Mouse (Mus musculus): ENCODE measurements around the gene Galc.

Galc gene

DNA sequence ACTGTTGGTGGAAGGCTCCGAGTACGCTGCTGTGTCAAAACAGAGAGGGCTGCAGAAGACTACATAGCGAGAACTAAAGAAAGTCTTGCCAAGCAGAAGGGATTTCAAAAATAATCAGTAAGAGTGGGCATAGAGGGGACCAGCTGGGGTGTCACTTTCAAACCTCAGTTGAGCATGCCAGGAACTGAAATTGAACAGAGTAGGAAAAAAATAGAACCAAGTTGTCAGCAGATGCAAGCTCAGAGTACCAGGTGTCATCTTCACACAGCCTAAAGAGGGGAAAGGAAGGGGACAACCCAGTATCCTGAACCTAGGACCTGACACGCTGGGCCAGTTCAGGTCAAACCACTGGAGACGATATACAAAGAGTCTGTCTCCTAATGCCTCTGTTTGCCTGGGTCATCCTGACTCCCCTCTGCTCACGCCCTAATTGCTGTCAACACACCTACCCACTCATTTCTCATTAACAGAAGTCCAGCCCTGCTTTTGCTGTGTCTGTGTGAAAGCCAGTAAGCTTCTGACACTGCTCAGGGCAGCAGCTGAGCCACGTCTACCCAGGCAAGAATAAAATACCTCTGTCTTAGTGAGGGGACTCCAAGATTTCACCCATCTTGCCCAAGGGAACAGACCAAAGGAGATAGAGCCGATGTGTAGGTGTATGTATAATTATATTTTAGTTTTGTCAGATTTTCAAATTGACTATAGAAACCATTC is 71.9 kb downstream of the Galc start:
- no peak for DNase-seq (ENCODE audit: low spot score in 2 of 2)

DNA sequence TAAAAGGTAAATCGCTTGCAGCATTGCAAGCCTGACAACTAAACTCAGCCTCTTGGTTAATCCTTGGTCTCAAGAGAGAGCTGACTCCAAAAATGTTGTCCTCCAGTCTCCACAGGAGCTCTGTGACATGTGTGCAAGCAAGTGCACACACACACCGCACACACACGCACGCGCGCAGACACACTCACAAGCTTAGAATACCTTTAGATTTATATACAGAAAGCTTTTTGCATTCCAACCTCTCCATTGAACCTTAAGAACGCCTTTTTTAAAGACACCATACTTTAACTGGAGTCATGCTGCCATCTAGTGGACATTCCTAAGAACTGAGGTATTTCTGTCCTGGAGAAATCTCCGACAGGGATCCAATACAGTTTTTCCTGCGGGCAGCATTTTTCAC is 77.5 kb downstream of the Galc start:
- peak in 1 of 2 experiments; percentile 44 for DNase-seq (ENCODE audit: low spot score in 2 of 2)

DNA sequence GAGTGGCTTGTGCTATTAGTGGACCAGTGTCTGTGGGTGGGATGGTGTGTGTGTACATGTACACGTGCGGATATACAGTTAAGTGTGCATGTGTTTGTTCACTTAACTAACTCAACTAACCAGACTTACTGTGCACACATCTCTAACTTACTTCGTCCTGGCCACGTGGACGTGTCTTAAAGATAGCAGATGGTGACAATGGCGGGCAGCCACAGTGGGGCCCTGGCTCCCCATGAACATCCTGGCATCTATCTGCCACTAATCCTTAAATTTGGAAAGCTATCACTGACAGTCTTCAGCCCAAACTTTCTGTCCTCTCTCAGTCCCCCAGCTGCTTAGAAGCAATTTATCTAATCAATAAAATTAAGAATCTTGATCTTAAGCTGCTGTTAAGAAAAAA is 78.5 kb downstream of the Galc start:
- peak in 1 of 2 experiments; percentile 32 for DNase-seq (ENCODE audit: low spot score in 2 of 2)

DNA sequence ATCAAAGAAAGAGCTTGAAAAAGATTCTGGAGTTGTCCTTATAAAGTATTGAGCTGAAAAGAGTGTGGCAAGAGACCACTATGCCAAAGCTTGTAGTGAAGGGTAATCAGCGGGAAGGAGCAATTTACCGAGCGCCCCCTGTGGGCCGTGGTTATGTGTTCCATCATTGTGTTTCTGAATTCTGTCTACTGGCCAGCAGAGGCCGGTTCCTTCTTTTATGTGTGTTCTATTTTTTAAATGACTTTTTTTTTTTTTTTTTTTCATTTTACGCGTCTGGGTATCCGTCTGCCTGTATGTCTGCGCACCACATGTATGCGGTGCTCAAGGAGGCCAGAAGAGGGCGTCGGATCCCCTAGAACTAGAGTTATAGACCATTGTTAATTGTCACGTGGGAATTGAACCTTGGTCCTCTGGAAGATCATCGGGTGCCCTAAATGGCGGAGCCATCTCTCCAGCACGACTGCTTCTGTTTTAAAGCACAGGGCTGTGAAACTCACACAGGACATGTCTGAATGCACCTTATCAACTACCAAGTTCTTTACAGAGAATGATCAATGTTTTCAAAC is 78.9 kb downstream of the Galc start:
- no peak for DNase-seq (ENCODE audit: low spot score in 2 of 2)

DNA sequence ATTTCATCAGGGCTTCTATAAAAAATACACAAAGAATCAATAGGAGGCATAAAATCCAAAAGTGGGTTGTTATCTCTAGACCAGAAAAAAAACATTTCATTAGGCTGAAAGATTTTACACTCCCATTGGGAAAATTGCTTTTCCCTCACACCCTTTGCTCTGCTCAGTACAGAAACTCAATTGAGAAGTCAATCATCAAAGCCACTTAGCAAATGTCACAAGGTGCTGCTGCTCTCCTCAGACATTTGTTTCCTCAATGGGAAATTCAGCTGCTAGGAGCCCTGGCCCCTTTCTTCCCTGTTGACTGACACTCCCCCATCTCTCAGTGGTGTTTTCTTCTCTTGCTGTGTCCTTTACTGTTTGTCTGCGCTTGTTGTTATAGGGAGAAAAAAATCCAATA is 79.8 kb downstream of the Galc start:
- no peak for DNase-seq (ENCODE audit: low spot score in 2 of 2)

DNA sequence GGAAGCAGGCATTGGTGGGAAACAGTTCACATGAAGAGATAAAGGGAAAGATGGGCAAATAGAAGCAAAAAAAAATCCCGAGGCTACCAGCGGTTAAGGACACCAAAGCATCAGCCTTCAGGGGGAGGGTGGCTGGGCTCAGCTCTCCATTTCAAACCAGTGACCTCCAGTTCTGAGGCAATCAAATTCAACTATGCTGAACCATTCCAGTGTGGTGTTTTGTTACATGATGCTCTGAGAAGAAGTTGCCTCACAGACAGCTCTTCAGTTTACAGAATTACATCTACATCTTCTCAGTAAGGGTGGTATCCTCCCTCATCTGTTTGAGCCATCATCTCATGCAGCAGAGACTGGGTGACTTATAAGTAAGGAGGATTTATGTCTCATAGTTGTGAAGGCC is 82.6 kb downstream of the Galc start:
- no peak for DNase-seq (ENCODE audit: low spot score in 2 of 2)

DNA sequence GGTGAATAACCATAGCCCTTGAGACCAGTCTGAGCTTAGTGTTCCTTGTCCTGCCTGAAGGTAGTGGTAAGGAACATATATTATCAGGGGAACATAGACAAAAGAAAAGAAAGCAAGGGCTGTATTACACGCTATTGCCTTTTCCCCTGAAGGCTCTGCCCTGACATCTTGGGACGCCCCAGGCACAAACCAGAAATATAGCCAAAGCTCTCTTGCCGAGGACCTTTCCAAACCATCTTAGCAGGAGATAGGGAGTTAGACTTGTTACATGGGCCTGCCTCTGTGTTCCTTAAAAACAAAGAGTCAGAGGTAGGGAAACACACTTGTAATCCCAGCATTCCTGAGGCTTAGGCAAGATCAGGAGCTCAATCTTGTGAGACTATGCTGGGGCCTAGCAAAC is 97.4 kb downstream of the Galc start:
- no peak for DNase-seq (ENCODE audit: low spot score in 2 of 2)

DNA sequence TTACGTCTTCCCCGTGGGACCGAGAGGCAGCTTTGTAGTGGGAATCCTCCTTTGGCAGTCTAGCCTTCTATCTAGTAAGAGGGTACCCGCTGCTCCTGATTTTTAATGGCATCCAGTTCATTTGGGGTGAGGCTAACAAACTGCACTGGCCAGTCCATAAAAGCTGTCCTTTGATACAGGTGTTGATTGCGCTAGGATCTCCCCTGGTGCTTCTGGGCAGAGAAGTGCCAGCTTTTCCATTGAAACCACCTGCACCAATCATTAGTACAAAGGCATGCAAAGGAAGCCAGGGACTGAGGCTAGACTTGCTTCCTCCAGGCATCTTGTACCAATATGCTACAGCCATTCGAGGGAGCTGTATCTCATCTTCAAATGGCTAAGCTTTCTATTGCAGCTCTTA is 98.4 kb downstream of the Galc start:
- DNase-seq (ENCODE audit: low spot score in 2 of 2), result no peak
